Mouse (Mus musculus): ENCODE results near the gene P3h4. TPM values are rescaled to one million over a fixed set of nuclear protein-coding genes. Genes with fewer than 3 reads are reported as not detected.

Gene P3h4
- polyA plus RNA-seq, 1 experiment from 2014 or later = 67.2 TPM

GRCm38 (mm10) chr11:100406995-100407705 lies 7.5 kb downstream of the P3h4 start:
- Histone ChIP-seq H3K9me3 (replicated peaks) (no peaks in the 10 kb centered on the region), H3K9ac (no peak overlapping the region), H3K27me3 (no peaks in the 10 kb centered on the region), H3K27ac (no peak overlapping the region), H3K4me3 (replicated peaks) (no peak overlapping the region), H3K4me2 (no peak overlapping the region), H3K36me3 (peaks cover 31% of the 10 kb centered on the region), H3K4me1 (peaks cover 45% of the 10 kb centered on the region)
- no peak for ATAC-seq (replicated peaks; ENCODE audit: low FRiP score)
- 86% methylated on average over 5 of the region's 5 CpGs for WGBS

- H3K4me2 ChIP-seq = no peak overlapping the region
- H3K36me3 ChIP-seq = peaks cover 31% of the 10 kb centered on the region
- H3K27me3 ChIP-seq = no peaks in the 10 kb centered on the region
- H3K9ac ChIP-seq = no peak overlapping the region
- H3K27ac ChIP-seq = no peak overlapping the region
- H3K9me3 ChIP-seq (replicated peaks) = no peaks in the 10 kb centered on the region
- peaks cover 42% of the 10 kb centered on the region for H3K4me1 ChIP-seq
- H3K4me3 ChIP-seq (replicated peaks) = no peak overlapping the region
- no peak for ATAC-seq (replicated peaks; ENCODE audit: low FRiP score)
- 80% methylated on average over 8 of the region's 8 CpGs for WGBS
These were observed 8.4 kb downstream of the P3h4 start for GRCm38 (mm10) chr11:100406273-100406672.

- Histone ChIP-seq H3K9me3 (replicated peaks) (no peaks in the 10 kb centered on the region), H3K4me3 (replicated peaks) (no peak overlapping the region), H3K36me3 (peaks cover 14% of the 10 kb centered on the region), H3K4me2 (no peak overlapping the region), H3K27me3 (no peaks in the 10 kb centered on the region), H3K9ac (no peak overlapping the region), H3K4me1 (peaks cover 31% of the 10 kb centered on the region), H3K27ac (no peak overlapping the region)
- ATAC-seq (replicated peaks; ENCODE audit: low FRiP score) = no peak
- 94% methylated on average over 3 of the region's 3 CpGs for WGBS
These were observed 10.1 kb downstream of the P3h4 start for GRCm38 (mm10) chr11:100404456-100405074.

GRCm38 (mm10) chr11:100403445-100404134 lies 11.0 kb downstream of the P3h4 start:
- Histone ChIP-seq H3K4me3 (replicated peaks) (no peak overlapping the region), H3K9me3 (replicated peaks) (no peaks in the 10 kb centered on the region), H3K36me3 (peaks cover 5% of the 10 kb centered on the region), H3K4me1 (peaks cover 37% of the 10 kb centered on the region), H3K4me2 (no peak overlapping the region), H3K27ac (no peak overlapping the region), H3K27me3 (no peaks in the 10 kb centered on the region), H3K9ac (no peak overlapping the region)
- ATAC-seq (replicated peaks; ENCODE audit: low FRiP score) = no peak
- 44% methylated on average over 10 of the region's 10 CpGs for WGBS

GRCm38 (mm10) chr11:100402682-100403081 lies 12.0 kb downstream of the P3h4 start:
- 66% methylated on average over 2 of the region's 2 CpGs for WGBS
- H3K4me1 ChIP-seq = peaks cover 39% of the 10 kb centered on the region
- no peak overlapping the region; the same call in 1 of the 2 replicates for H3K27ac ChIP-seq
- H3K27me3 ChIP-seq = no peaks in the 10 kb centered on the region
- no peak overlapping the region for H3K4me3 ChIP-seq (replicated peaks)
- H3K36me3 ChIP-seq = no peaks in the 10 kb centered on the region
- H3K9ac ChIP-seq = no peak overlapping the region
- no peak for ATAC-seq (replicated peaks; ENCODE audit: low FRiP score)
- H3K9me3 ChIP-seq (replicated peaks) = no peaks in the 10 kb centered on the region
- no peak overlapping the region for H3K4me2 ChIP-seq

GRCm38 (mm10) chr11:100402240-100402639 lies 12.4 kb downstream of the P3h4 start:
- Histone ChIP-seq H3K9me3 (replicated peaks) (no peaks in the 10 kb centered on the region), H3K36me3 (no peaks in the 10 kb centered on the region), H3K27ac (no peak overlapping the region), H3K4me2 (peak overlapping the region; percentile 8; the same call in 1 of the 2 replicates), H3K27me3 (no peaks in the 10 kb centered on the region), H3K4me1 (peaks cover 39% of the 10 kb centered on the region), H3K9ac (no peak overlapping the region), H3K4me3 (replicated peaks) (no peak overlapping the region)
- ATAC-seq (replicated peaks; ENCODE audit: low FRiP score) = no peak
- 26% methylated on average over 6 of the region's 6 CpGs for WGBS

- Histone ChIP-seq H3K36me3 (no peaks in the 10 kb centered on the region), H3K9ac (no peak overlapping the region), H3K9me3 (replicated peaks) (no peaks in the 10 kb centered on the region), H3K4me3 (replicated peaks) (no peak overlapping the region), H3K27ac (no peak overlapping the region), H3K4me2 (no peak overlapping the region), H3K27me3 (no peaks in the 10 kb centered on the region), H3K4me1 (peaks cover 53% of the 10 kb centered on the region)
- no peak for ATAC-seq (replicated peaks; ENCODE audit: low FRiP score)
- WGBS = 67% methylated on average over 6 of the region's 6 CpGs
These were observed 13.8 kb downstream of the P3h4 start for GRCm38 (mm10) chr11:100400842-100401241.

GRCm38 (mm10) chr11:100399727-100400538 lies 14.7 kb downstream of the P3h4 start:
- no peaks in the 10 kb centered on the region for H3K27me3 ChIP-seq
- H3K4me2 ChIP-seq = no peak overlapping the region
- no peak for ATAC-seq (replicated peaks; ENCODE audit: low FRiP score)
- no peaks in the 10 kb centered on the region for H3K9me3 ChIP-seq (replicated peaks)
- no peak overlapping the region for H3K4me3 ChIP-seq (replicated peaks)
- no peaks in the 10 kb centered on the region for H3K36me3 ChIP-seq
- H3K4me1 ChIP-seq = peaks cover 62% of the 10 kb centered on the region
- WGBS = 76% methylated on average over 12 of the region's 12 CpGs
- no peak overlapping the region for H3K9ac ChIP-seq
- no peak overlapping the region for H3K27ac ChIP-seq

GRCm38 (mm10) chr11:100399320-100399719 lies 15.3 kb downstream of the P3h4 start:
- WGBS = 78% methylated on average over 9 of the region's 9 CpGs
- Histone ChIP-seq H3K27ac (peak overlapping the region; percentile 28; the same call in 1 of the 2 replicates), H3K4me1 (peaks cover 66% of the 10 kb centered on the region), H3K27me3 (no peaks in the 10 kb centered on the region), H3K4me2 (no peak overlapping the region), H3K4me3 (replicated peaks) (no peak overlapping the region), H3K36me3 (no peaks in the 10 kb centered on the region), H3K9me3 (replicated peaks) (no peaks in the 10 kb centered on the region), H3K9ac (no peak overlapping the region)
- no peak for ATAC-seq (replicated peaks; ENCODE audit: low FRiP score)

GRCm38 (mm10) chr11:100398517-100398916 lies 16.1 kb downstream of the P3h4 start:
- no peak overlapping the region; the same call in 1 of the 2 replicates for H3K4me3 ChIP-seq (replicated peaks)
- no peak for ATAC-seq (replicated peaks; ENCODE audit: low FRiP score)
- no peak overlapping the region for H3K9ac ChIP-seq
- no peaks in the 10 kb centered on the region for H3K36me3 ChIP-seq
- no peaks in the 10 kb centered on the region for H3K27me3 ChIP-seq
- no peak overlapping the region; the same call in 1 of the 2 replicates for H3K4me2 ChIP-seq
- 0 out of 2 replicates have a peak overlapping the region, but pooled peaks have one; percentile 23 for H3K27ac ChIP-seq
- 91% methylated on average over 7 of the region's 7 CpGs for WGBS
- H3K4me1 ChIP-seq = peaks cover 66% of the 10 kb centered on the region
- H3K9me3 ChIP-seq (replicated peaks) = no peaks in the 10 kb centered on the region

- Histone ChIP-seq H3K9ac (peak within 1 kb of the TSS; percentile 73), H3K27ac (peak within 1 kb of the TSS; percentile 94), H3K4me2 (peak within 1 kb of the TSS; percentile 70), H3K36me3 (no peaks in the 10 kb centered on the region), H3K4me3 (replicated peaks) (peak within 1 kb of the TSS; percentile 74), H3K9me3 (replicated peaks) (no peaks in the 10 kb centered on the region), H3K27me3 (no peaks in the 10 kb centered on the region), H3K4me1 (peaks cover 66% of the 10 kb centered on the region)
- peak; percentile 97 for ATAC-seq (replicated peaks; ENCODE audit: low FRiP score)
- 2% methylated on average over 37 of the region's 37 CpGs for WGBS
These were observed 16.8 kb downstream of the P3h4 start, which contains the start of gene Jup for GRCm38 (mm10) chr11:100397600-100398389. Jup (minus strand) TSS chr11:100397763.
